Mouse (Mus musculus) neutrophil, adult 65 days (primary cell): ENCODE data around the gene Esd. TPM values are rescaled to one million over a fixed set of nuclear protein-coding genes. Genes with fewer than 3 reads are reported as not detected.

ENCODE experiments used
- total RNA-seq: library from RNA; stranded (reverse); gene quantifications from 2 replicates; pipeline ENCODE4 v1.2.4, GENCODE M21; 2023

Esd gene
- total RNA-seq = 82.3 and 86.2 TPM in 2 replicates

DNA sequence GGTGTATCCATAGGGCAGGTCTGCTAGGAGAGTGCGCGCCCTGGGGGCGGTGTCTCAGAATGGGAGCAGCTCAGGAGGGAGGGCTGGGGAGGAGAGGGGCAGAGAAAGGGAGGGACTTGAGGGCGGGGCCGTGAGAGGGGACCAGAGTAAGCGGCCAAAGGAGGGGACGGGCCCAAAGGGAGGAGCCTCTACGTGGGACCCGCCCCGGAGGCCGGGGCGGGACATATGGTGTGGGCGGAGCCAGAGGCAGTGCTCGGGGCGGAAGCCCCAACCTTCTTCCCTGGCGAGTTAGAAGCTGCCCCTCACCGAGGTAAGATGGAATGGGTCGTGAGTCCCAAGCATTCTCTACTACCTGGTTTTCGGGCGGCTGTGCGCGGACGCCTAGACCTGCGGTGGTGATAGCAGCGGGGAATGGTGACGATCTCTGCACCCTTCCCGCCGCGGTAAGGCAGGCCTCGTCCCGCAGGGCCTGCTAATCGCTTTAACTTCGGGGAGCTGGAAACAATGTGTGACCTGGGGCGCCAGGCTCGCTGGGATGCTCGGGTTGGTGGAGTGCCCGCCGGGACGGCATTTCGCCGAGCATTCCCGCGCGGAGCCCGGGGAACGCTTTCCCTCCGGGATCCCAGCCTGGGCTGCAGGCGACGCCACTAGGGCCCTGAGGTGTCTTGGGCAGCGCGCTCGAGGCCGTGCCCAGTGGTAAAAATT is at the start of gene Esd:
Gene Esd, plus strand, starts transcription at position 219 of the 705 bp plus-strand sequence.

Other genes starting within 250 kb of the Esd start
- gene Htr2a, start 91.5 kb upstream of the Esd start, total RNA-seq = 0.07 and 0.16 TPM in 2 replicates
- 23.5 and 35.5 TPM in 2 replicates for gene Lrch1, start 215.6 kb downstream of the Esd start, total RNA-seq